Mouse (Mus musculus) hindbrain, embryonic 15.5 days (tissue): ENCODE results near the gene Mfsd4b1. TPM values are rescaled to one million over a fixed set of nuclear protein-coding genes. Genes with fewer than 3 reads are reported as not detected.

ENCODE experiments used
- ATAC-seq: fragments of 200-750 bp; cut with Nextera tagmentation; 2 replicates; pipeline ENCODE4 v1.8.0; 2017; ENCODE audit warnings: low read depth, moderate number of reproducible peaks, moderate TSS enrichment; ENCODE audit not compliant: low FRiP score
- H3K27ac ChIP-seq: fragments of 300-500 bp; sonication (generic); replicated peaks from 2 replicates; pipeline ENCODE4 v1.5.1; 2015; ENCODE audit warnings: mild to moderate bottlenecking, inconsistent platforms
- H3K27me3 ChIP-seq: fragments of 300-500 bp; sonication (generic); 2 replicates; pipeline ENCODE4 v1.6.1; 2015; ENCODE audit warnings: control low read depth, inconsistent platforms
- H3K36me3 ChIP-seq: fragments of 300-500 bp; sonication (generic); 2 replicates; pipeline ENCODE4 v1.6.1; 2015; ENCODE audit warnings: control low read depth, inconsistent platforms
- H3K4me1 ChIP-seq: fragments of 300-500 bp; sonication (generic); replicated peaks from 2 replicates; pipeline ENCODE4 v1.6.1; 2015; ENCODE audit warnings: control low read depth, inconsistent platforms
- H3K4me2 ChIP-seq: fragments of 300-500 bp; sonication (generic); 2 replicates; pipeline ENCODE4 v1.6.1; 2015; ENCODE audit warnings: moderate library complexity, mild to moderate bottlenecking, inconsistent platforms
- H3K4me3 ChIP-seq: fragments of 300-500 bp; sonication (generic); 2 replicates; pipeline ENCODE4 v1.5.1; 2015; ENCODE audit warnings: mild to moderate bottlenecking, inconsistent platforms
- H3K9ac ChIP-seq: fragments of 300-500 bp; sonication (generic); 2 replicates; pipeline ENCODE4 v1.6.1; 2015; ENCODE audit warnings: inconsistent platforms
- H3K9me3 ChIP-seq: fragments of 300-500 bp; sonication (generic); 2 replicates; pipeline ENCODE4 v1.6.1; 2016; ENCODE audit warnings: control low read depth, inconsistent platforms
- WGBS: fragments of 180-500 bp; shearing (Covaris S2); methylation state at CpG from one replicate; pipeline ENCODE4 v1.1.7; 2015; 5-methylcytosine and 5-hydroxymethylcytosine counted together
- polyA plus RNA-seq: library from polyadenylated mRNA; unstranded; fragments of >200 nt; fragmentation: Nextera tagmentation; extraction: Ambion mirVana; gene quantifications from 2 replicates; pipeline ENCODE4 v1.2.1, GENCODE M21; 2015

Mfsd4b1 gene
- polyA plus RNA-seq, 1 experiment from 2014 or later: 0.57 TPM

DNA sequence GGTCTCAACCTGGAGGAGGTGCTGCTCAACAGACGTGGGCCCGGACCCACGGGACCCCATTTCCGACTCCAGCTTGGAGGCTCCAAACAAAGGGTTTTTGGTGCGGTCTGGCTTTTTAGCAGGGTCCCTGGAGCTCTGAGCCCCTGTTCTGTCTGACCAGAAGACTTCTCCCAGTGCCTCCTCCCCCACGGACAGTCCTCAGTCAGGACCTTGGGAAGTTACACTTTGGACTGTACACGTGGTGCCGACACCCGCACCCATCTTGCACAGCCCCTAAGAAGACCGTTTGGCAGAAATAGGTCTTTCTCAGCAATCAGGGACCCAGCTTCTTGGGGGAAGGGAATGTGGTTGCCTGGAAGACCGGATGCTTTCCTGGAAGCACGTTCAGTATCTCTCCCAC is 38.6 kb downstream of the Mfsd4b1 start, which contains the start of gene Mfsd4b5:
Gene Mfsd4b5 (minus strand): TSS at position 181 of the 400 bp plus-strand sequence.
- Histone ChIP-seq H3K36me3 (no peaks in the 10 kb centered on the region), H3K27me3 (no peaks in the 10 kb centered on the region), H3K9me3 (no peaks in the 10 kb centered on the region), H3K4me2 (no peak within 1 kb of the TSS), H3K4me1 (no peaks in the 10 kb centered on the region), H3K27ac (no peak within 1 kb of the TSS), H3K4me3 (no peak within 1 kb of the TSS), H3K9ac (no peak within 1 kb of the TSS)
- no peak for ATAC-seq
- 92% methylated on average over 12 of the region's 12 CpGs for WGBS

DNA sequence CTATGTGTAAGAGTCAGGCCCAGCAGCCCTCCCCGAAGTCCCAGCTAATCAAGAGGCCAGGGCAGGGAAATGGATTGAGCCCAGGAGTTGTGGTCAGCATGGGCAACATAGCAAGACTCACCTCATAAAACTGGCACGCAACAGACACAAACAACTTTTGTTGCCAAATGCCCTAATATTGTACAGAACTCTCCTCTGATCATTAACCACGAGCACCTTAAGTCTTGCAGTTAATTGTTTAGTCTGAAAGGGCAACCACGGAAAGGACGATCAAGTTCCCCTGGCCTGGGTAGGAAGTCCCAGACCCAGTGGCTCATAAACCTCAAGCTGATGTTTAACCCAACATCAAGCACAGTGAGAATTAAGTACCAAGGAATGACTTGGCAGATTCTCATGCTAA is 42.5 kb downstream of the Mfsd4b1 start:
- Histone ChIP-seq H3K4me3 (no peak overlapping the region), H3K27me3 (no peaks in the 10 kb centered on the region), H3K4me1 (no peaks in the 10 kb centered on the region), H3K9ac (no peak overlapping the region), H3K4me2 (no peak overlapping the region), H3K9me3 (peaks cover 6% of the 10 kb centered on the region; the same call in 1 of the 2 replicates), H3K36me3 (no peaks in the 10 kb centered on the region), H3K27ac (no peak overlapping the region)
- 73% methylated on average over 5 of the region's 5 CpGs for WGBS
- no peak for ATAC-seq

DNA sequence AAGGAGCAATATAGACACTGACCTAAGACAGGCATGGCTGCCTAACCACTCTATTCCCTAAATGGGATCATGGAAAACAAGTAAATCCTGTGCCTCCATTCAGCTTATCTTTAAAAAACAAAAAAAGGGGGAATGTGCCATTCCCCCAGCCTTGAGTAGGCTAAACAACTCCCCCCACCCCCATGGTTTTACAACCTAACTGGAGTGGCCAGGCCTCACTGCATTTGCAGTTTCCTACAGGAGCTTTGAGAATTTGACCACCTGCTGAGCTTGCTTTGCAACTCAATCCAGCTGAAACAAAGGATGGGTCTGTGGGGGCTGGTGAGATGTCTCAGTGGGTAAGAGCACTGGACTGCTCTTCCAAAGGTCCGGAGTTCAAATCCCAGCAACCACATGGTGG is 46.8 kb downstream of the Mfsd4b1 start:
- peaks cover 6% of the 10 kb centered on the region; the same call in 1 of the 2 replicates for H3K9me3 ChIP-seq
- no peak overlapping the region for H3K4me3 ChIP-seq
- H3K9ac ChIP-seq: no peak overlapping the region
- ATAC-seq: no peak
- WGBS: 94% methylated on average over 1 of the region's 1 CpGs
- no peaks in the 10 kb centered on the region for H3K36me3 ChIP-seq
- no peaks in the 10 kb centered on the region for H3K27me3 ChIP-seq
- H3K4me2 ChIP-seq: no peak overlapping the region
- H3K27ac ChIP-seq: no peak overlapping the region
- H3K4me1 ChIP-seq: no peaks in the 10 kb centered on the region

- Histone ChIP-seq H3K27ac (no peak overlapping the region), H3K4me3 (no peak overlapping the region)
Measured at GRCm38 (mm10) chr10:39977346-39977745, 47.7 kb downstream of the Mfsd4b1 start.

GRCm38 (mm10) chr10:39975771-39976170 is 49.3 kb downstream of the Mfsd4b1 start:
- no peak overlapping the region for H3K9ac ChIP-seq
- no peak overlapping the region for H3K4me2 ChIP-seq
- H3K9me3 ChIP-seq: peaks cover 6% of the 10 kb centered on the region; the same call in 1 of the 2 replicates
- H3K4me1 ChIP-seq: no peaks in the 10 kb centered on the region
- no peak for ATAC-seq
- no peaks in the 10 kb centered on the region for H3K36me3 ChIP-seq
- no peaks in the 10 kb centered on the region for H3K27me3 ChIP-seq
- no peak overlapping the region for H3K27ac ChIP-seq
- 41% methylated on average over 2 of the region's 2 CpGs for WGBS
- no peak overlapping the region for H3K4me3 ChIP-seq

More at GRCm38 (mm10) chr10:39977346-39977745, 47.7 kb downstream of the Mfsd4b1 start:
- Histone ChIP-seq H3K4me1 (no peaks in the 10 kb centered on the region), H3K4me2 (no peak overlapping the region), H3K9ac (no peak overlapping the region), H3K27me3 (no peaks in the 10 kb centered on the region), H3K9me3 (peaks cover 6% of the 10 kb centered on the region; the same call in 1 of the 2 replicates), H3K36me3 (no peaks in the 10 kb centered on the region)
- 95% methylated on average over 4 of the region's 4 CpGs for WGBS
- no peak for ATAC-seq

- Histone ChIP-seq H3K4me1 (no peaks in the 10 kb centered on the region), H3K9me3 (peaks cover 6% of the 10 kb centered on the region; the same call in 1 of the 2 replicates), H3K27ac (no peak overlapping the region), H3K36me3 (no peaks in the 10 kb centered on the region), H3K4me2 (no peak overlapping the region), H3K4me3 (no peak overlapping the region), H3K9ac (no peak overlapping the region), H3K27me3 (no peaks in the 10 kb centered on the region)
- 61% methylated on average over 11 of the region's 11 CpGs for WGBS
- ATAC-seq: no peak
Measured at GRCm38 (mm10) chr10:39974982-39975381, 50.1 kb downstream of the Mfsd4b1 start.

DNA sequence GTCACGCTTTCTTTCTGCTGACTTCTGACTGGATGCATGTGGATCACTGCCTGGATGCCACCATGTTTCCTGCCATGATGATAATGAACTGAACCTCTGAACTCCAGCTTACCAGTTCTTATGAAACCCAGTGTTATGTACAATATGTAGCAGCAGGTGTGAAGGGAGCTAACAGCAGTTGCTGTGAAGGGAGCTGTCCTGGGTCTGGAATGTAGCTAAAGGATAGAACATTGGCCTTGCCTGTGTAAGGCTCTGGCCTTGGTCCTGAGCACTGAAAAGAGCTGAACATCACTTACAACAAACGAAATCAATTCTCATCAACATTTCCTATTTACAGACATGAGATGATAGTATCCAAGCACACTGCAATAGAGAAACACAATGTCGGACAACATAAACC is 57.6 kb downstream of the Mfsd4b1 start:
- no peak overlapping the region for H3K4me2 ChIP-seq
- H3K4me1 ChIP-seq: no peaks in the 10 kb centered on the region
- no peaks in the 10 kb centered on the region for H3K9me3 ChIP-seq
- H3K27me3 ChIP-seq: no peaks in the 10 kb centered on the region
- H3K36me3 ChIP-seq: no peaks in the 10 kb centered on the region
- no peak overlapping the region for H3K4me3 ChIP-seq
- H3K9ac ChIP-seq: no peak overlapping the region
- H3K27ac ChIP-seq: no peak overlapping the region
- ATAC-seq: no peak
- 88% methylated on average over 3 of the region's 3 CpGs for WGBS

DNA sequence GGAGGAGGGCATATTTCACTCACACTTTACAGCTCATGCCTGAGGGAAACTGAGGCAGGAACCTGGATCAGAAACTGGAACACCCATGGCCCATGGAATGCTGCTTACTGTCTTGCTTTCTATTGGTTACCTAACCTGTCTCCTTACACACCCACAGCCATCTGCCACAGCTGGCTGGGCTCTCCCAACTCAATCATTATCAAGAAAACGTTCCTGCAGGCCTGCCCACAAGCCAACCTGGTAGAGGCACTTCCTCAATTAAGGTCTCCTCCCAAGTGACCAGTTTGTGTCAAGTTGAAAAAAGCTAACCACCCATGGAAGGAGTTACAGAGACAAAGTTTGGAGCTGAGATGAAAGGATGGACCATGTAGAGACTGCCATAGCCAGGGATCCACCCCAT is 63.2 kb downstream of the Mfsd4b1 start:
- no peak for ATAC-seq
- 53% methylated on average over 1 of the region's 1 CpGs for WGBS

GRCm38 (mm10) chr10:39960441-39960822 is 64.6 kb downstream of the Mfsd4b1 start:
- H3K9me3 ChIP-seq: no peaks in the 10 kb centered on the region
- peak overlapping the region; percentile 53 for H3K4me3 ChIP-seq
- H3K36me3 ChIP-seq: no peaks in the 10 kb centered on the region
- no peak overlapping the region for H3K9ac ChIP-seq
- peak overlapping the region; percentile 96 for H3K4me2 ChIP-seq
- no peak overlapping the region for H3K27ac ChIP-seq
- ATAC-seq: peak; percentile 51
- no peaks in the 10 kb centered on the region for H3K27me3 ChIP-seq
- WGBS: 40% methylated on average over 11 of the region's 11 CpGs
- 0 out of 2 replicates have a peak, but pooled peaks cover 6% of the 10 kb centered on the region for H3K4me1 ChIP-seq

More for the DNA sequence above, 63.2 kb downstream of the Mfsd4b1 start:
- Histone ChIP-seq H3K9me3 (no peaks in the 10 kb centered on the region), H3K4me2 (no peak overlapping the region), H3K4me1 (0 out of 2 replicates have a peak, but pooled peaks cover 6% of the 10 kb centered on the region), H3K27me3 (no peaks in the 10 kb centered on the region), H3K9ac (no peak overlapping the region), H3K27ac (no peak overlapping the region), H3K36me3 (no peaks in the 10 kb centered on the region), H3K4me3 (no peak overlapping the region)

GRCm38 (mm10) chr10:39959761-39960440 is 65.2 kb downstream of the Mfsd4b1 start, which contains the start of gene Mfsd4b3:
TSS of gene Mfsd4b3 (minus strand) at chr10:39960153.
- Histone ChIP-seq H3K9me3 (no peaks in the 10 kb centered on the region), H3K9ac (peak within 1 kb of the TSS; percentile 35), H3K27ac (peak within 1 kb of the TSS; percentile 40; the same call in 1 of the 2 replicates)

GRCm38 (mm10) chr10:39958266-39958665 is 66.8 kb downstream of the Mfsd4b1 start:
- Histone ChIP-seq H3K9me3 (no peaks in the 10 kb centered on the region), H3K4me1 (0 out of 2 replicates have a peak, but pooled peaks cover 6% of the 10 kb centered on the region), H3K36me3 (no peaks in the 10 kb centered on the region), H3K4me2 (no peak overlapping the region), H3K27me3 (no peaks in the 10 kb centered on the region), H3K27ac (no peak overlapping the region), H3K9ac (no peak overlapping the region), H3K4me3 (no peak overlapping the region)
- ATAC-seq: no peak
- 62% methylated on average over 4 of the region's 4 CpGs for WGBS

More at GRCm38 (mm10) chr10:39959761-39960440, 65.2 kb downstream of the Mfsd4b1 start, which contains the start of gene Mfsd4b3:
- peak within 1 kb of the TSS; percentile 96 for H3K4me2 ChIP-seq
- no peaks in the 10 kb centered on the region for H3K27me3 ChIP-seq
- under 1% methylated on average over 38 of the region's 38 CpGs for WGBS
- ATAC-seq: peak; percentile 98
- H3K4me3 ChIP-seq: peak within 1 kb of the TSS; percentile 53
- no peaks in the 10 kb centered on the region for H3K36me3 ChIP-seq
- 0 out of 2 replicates have a peak, but pooled peaks cover 6% of the 10 kb centered on the region for H3K4me1 ChIP-seq

DNA sequence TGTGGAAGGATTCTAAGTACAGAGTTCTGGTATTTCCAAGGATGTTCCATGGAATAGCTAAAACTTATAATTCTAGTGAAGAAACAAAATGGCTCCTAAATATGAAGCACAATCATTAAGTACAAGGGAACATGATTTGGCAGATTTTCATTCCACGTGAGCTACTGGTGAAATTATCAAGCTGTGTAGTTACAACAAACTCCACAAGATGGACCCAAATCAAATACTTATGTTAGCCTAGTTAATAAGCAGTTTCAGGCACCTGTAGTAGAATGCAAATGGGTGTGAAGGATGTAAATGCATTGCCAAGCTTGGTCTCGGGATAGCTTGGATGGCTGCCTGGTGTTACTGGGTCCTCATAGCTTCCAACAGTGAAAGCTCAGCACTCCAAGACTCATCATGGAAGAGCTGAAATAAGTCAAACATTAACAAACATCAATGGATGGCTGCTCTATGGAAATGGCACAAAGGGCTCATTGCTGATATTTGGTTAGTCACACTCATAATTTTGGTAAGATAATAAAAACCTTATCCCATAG is 68.7 kb downstream of the Mfsd4b1 start:
- H3K4me3 ChIP-seq: no peak overlapping the region
- H3K9ac ChIP-seq: no peak overlapping the region
- 57% methylated on average over 2 of the region's 2 CpGs for WGBS
- H3K27ac ChIP-seq: no peak overlapping the region
- no peaks in the 10 kb centered on the region for H3K27me3 ChIP-seq
- H3K4me2 ChIP-seq: no peak overlapping the region
- no peaks in the 10 kb centered on the region for H3K9me3 ChIP-seq
- no peaks in the 10 kb centered on the region for H3K36me3 ChIP-seq
- ATAC-seq: no peak
- 0 out of 2 replicates have a peak, but pooled peaks cover 6% of the 10 kb centered on the region for H3K4me1 ChIP-seq
